Mouse (Mus musculus): ENCODE data around the gene Ltb4r2. TPM values are rescaled to one million over a fixed set of nuclear protein-coding genes. Genes with fewer than 3 reads are reported as not detected.

Gene Ltb4r2
- total RNA-seq, 2 experiments from 2014 or later = 1.7 TPM; not detected in 1

DNA sequence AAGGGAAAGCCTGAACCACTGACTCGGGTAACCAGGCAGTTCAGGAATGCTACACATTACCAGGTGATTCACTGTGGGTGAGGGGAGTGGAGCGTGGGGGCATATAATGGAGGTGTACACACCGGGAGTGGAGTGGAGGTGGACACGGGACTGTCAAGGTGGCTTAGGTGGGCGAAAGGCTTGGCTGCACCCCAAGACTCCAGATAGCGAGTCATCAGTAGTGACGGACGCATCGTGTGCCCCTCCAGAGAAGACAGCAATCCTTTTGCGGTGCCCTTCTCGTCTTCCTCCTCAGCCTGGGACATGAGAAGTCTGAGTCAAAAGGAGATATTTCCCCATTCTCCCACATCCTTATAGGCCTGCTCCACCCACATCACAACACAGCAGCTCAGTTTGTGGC, 16.6 kb downstream of the Ltb4r2 start:
- ATAC-seq (replicated peaks; ENCODE audit: low FRiP score, low TSS enrichment, poor library complexity, severe bottlenecking) = no peak

DNA sequence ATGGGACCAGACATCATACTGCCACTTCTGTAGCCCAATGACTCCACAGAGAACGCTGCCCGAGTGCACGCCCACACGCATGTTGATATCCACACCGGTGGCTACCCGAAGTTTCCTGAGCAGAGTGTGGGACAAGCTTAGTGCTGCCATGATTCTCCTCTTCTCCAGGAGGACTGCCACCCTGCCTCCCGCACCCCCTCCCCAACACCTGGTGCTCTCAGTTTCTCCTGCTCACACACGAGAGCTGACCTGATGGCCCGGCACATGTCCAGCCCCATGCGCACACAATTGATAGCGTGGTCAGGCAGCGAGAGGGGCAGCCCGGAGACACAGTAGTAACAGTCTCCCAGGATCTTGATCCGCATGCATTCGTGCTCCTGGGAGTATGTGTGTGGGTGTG, 17.5 kb downstream of the Ltb4r2 start:
- ATAC-seq (replicated peaks; ENCODE audit: low FRiP score, low TSS enrichment, poor library complexity, severe bottlenecking) = no peak

DNA sequence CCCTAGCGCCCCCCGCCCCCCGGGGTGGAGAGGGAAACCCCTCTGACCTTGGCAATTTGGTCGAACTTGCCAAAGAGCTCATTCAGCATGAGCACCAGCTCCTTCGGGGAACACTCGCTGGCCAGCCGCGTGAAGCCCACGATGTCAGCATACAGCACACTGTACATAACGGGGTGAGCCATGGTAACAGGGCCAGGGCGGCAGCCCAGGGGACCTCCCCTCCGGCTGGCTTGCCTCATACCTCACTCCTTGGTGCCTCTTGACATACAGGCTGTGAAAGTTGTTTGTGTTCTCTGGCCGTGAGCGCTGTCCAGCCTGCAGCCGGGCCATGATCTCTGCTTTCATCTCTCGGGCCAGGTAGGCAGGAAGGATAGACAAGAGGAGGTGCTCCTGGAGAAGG, 18.4 kb downstream of the Ltb4r2 start:
- ATAC-seq (replicated peaks; ENCODE audit: low FRiP score, low TSS enrichment, poor library complexity, severe bottlenecking) = no peak

DNA sequence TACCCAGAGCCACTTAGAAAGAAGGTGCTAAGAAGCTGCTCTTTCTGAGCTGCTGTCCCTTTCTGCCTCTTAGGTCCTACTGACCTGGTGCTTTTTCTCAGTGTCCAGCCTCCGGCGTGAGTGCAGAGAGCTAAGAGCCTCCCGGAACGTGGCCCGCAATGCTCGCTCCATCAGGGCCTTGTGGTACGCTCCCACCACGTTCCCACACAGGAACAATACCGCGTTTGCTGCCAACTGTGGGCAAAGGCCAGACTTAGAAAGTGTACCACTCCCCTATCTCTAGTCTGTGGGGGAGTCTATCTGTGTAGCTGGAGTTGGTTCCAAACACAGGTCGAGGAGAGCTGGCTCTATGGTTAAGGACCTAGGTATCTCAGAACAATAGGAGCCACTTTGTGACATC, 19.5 kb downstream of the Ltb4r2 start:
- ATAC-seq (replicated peaks; ENCODE audit: low FRiP score, low TSS enrichment, poor library complexity, severe bottlenecking) = no peak

DNA sequence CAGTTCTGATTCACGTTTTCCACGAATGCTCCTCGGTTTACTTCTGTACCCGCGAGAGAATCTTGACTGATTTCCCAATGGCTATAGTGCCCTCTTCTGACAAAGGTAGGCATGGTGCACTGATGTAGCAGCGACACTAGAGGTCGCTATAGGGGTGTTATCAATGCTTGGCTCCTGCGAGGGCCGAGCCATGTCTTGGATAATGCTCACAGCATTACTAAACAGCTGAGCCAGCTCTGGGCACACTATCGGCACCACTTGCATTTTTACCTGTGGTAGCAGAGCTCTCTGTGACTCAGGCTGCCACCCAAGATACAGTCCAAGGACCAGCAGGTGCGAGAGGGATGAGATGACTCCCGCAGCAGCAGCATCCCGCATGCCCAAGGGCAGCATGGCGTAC, 20.1 kb downstream of the Ltb4r2 start:
- ATAC-seq (replicated peaks; ENCODE audit: low FRiP score, low TSS enrichment, poor library complexity, severe bottlenecking) = peak; percentile 87

DNA sequence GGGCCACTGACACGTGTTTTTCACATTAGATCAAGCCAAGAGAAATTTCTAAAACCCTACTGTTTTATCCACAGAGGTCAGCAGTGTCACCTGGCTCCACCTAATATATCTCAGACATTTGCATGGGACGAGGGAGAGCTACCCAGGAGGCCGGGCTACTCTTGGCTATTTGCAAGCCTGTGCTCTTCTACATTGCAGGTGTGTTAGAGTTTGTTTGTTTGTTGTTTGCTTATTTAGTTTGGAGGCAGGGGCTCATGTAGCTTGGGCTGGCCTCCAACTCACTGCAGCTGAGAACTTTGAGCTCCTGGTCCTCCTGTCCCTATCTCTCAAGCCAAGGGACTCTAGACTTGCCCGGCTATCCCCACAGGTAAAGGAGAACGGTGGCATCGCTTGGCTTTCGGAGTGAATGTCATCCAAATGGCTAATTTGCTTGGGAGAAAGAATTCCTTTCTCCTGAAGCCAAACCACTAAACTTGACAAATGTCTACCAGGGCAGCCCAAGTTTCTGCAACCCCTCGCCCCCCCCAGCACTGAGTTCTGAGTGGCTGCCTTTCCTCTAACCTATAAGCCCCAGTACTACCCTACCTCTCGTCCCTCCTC, 21.2 kb downstream of the Ltb4r2 start:
- ATAC-seq (replicated peaks; ENCODE audit: low FRiP score, low TSS enrichment, poor library complexity, severe bottlenecking) = no peak

DNA sequence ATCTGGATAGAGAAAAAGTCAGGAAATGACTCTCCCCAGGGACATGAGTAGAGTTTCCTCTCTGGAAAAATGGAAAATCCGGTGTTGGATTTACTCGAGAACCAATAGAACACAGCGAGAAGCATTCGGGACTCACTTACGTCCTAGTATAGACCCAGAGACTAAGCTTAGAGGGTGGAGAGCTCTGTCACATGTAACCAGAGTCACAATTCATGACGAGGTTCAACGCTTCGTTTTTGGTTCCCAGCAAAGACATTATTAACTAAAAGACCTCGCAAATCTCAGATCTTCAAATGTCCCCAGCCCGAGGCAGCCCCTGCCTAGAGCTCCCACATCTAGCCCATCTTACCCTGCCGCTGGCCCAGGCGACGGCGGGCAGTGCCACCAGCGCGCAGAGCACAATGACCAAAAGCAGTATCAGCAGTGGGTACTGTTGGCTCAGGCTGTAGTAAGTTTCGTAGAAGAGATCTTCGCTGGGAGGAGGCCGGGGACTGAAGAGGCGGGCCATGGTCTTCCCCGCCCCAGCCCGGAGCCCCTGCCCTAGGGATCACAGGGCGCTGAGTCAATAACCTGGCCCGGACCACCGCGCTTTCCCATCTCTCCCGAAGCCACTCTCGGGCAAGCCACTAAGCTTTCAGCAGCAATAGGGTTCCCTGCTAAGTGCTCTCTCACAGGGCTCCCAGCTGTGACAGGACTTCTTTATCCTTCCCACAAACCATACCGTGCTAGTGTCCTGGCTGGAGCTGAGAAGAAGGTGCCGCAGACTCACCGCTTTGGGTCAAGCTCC, 22.1 kb downstream of the Ltb4r2 start:
- no peak for ATAC-seq (replicated peaks; ENCODE audit: low FRiP score, low TSS enrichment, poor library complexity, severe bottlenecking)

DNA sequence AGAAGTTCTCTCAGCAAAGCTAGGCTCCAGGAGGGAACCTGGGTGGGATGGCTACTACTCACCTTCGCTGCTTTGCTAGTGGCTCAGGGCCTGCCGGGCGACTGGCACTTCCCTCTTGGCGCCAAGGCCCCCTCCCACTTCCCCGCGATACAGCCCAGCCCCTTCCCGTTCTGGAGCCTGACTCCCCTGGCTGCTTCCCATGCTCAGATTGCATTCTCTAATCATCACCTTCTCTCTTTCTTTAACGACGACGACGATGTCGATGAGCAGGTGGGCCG, 22.7 kb downstream of the Ltb4r2 start, which contains the start of gene Adcy4:
TSS of gene Adcy4 (minus strand) at position 138 of the 278 bp plus-strand sequence.
- no peak for ATAC-seq (replicated peaks; ENCODE audit: low FRiP score, low TSS enrichment, poor library complexity, severe bottlenecking)

DNA sequence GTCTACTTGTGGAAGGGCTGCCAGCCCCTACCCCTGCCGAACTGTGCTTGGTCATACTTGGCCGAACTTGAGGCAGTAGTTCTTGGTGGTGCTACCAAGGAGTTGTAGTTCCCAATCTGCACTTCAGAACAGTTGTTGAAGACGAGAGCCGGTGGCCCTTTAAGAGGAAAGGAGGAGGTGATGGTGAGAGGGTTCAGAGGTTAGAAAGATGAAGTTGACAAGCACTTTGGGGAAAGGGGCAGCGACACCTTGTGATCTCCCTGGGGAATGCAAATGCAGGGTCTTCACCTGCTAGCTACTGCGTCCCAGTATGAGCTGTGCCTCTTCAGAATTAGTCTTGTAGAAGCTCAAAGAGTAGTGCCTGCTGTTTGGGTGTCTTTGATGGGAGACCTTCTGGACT, 24.0 kb downstream of the Ltb4r2 start:
- no peak for ATAC-seq (replicated peaks; ENCODE audit: low FRiP score, low TSS enrichment, poor library complexity, severe bottlenecking)

DNA sequence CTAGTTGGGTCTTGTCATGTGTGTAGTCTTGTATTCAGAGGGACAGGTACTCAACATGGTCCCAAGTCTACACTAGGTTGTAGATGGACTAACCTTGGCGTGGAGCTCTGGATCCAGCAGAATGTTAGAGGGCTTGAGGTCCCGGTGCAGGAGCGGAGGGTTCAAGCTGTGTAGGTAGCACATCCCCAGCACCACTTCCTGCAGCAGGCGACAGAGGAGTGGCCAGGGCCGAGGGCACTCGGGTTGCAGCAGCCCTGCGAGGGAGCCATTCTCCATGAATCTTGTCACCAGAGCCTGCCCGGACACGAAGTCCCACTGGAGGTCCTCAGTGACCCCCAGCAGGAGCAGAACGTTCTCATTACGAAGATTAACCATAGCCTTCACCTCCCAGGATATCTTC, 26.5 kb downstream of the Ltb4r2 start:
- peak; percentile 11; the same call in 1 of the 2 replicates for ATAC-seq (replicated peaks; ENCODE audit: low FRiP score, low TSS enrichment, poor library complexity, severe bottlenecking)

DNA sequence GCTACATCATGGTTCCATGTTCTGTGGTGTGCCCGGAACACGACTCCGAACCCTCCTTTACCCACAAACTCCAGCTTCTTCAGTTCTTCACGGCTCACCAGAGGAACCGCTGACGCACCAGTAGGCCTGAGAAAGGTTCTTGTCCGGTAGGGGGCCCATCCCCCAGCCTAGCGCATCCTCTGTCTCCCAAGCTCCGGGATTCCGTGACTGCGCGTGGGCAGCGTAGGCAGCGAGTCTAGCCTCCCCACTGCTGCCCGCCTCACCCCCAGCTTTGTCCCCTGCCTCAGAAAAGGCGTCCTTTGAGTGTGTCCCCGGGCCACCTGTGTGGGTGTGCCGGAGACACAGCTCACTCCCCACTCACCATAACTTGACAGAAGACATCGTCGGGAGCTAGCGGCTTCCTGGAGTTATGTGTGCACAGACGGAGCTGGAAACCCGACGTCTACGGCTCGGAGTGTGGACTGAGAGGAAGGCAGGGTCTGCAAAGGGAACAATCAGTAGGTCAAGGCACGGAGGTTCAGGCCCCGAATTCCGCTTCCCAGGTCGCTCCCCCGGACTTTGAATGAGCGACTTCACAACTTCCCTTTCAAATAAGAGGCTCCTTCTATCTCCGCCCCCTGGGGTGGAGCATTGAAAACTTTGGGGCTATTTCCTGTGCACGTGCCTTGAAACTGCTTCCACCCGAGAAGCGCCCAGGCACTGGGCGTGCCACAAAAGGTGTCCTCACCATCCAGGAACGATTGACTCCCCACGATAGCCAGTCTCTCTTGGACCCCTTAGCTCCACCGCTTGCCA, 27.2 kb downstream of the Ltb4r2 start, which contains the start of gene Ripk3:
TSS of gene Ripk3 (minus strand) at position 610 of the 795 bp plus-strand sequence.
- ATAC-seq (replicated peaks; ENCODE audit: low FRiP score, low TSS enrichment, poor library complexity, severe bottlenecking) = peak; percentile 83

DNA sequence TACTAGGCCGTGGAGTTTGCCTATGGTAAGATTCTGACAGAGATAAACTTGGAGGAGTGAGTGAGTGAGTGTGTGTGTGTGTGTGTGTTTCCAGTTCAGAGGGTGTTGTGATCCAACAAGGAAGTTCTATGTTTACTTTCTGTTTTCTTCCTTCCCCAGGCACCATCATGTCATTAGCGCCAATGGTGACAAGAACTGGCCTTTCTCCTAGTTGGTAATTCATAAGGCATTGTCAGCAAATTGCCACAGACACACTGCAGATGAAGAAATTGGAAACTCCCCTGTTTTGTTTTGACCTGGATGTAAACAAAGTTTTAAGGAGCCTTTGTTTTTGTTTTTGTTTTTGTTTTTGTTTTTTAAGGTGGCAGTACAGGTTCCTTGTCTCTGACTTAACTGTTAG, 32.2 kb downstream of the Ltb4r2 start:
- no peak for ATAC-seq (replicated peaks; ENCODE audit: low FRiP score, low TSS enrichment, poor library complexity, severe bottlenecking)

DNA sequence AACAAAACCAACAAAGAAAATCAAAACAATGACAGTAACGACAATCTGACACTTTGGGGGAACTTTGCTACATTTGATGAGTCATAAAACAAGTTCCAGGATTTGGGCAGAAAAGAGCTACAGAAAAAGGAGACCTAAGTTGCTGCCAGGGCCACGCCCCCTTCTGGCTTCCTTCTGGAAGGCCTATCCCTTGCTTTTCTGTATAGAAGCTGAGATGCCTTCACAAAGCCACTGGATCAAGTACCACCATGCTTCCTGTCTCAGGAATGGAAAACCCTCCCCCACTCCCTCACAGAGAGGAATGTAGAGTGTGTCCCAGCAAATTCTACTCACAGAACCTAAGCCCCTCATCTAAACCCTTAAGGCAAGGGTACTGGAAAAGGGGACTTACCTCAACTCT, 32.7 kb downstream of the Ltb4r2 start:
- ATAC-seq (replicated peaks; ENCODE audit: low FRiP score, low TSS enrichment, poor library complexity, severe bottlenecking) = no peak

DNA sequence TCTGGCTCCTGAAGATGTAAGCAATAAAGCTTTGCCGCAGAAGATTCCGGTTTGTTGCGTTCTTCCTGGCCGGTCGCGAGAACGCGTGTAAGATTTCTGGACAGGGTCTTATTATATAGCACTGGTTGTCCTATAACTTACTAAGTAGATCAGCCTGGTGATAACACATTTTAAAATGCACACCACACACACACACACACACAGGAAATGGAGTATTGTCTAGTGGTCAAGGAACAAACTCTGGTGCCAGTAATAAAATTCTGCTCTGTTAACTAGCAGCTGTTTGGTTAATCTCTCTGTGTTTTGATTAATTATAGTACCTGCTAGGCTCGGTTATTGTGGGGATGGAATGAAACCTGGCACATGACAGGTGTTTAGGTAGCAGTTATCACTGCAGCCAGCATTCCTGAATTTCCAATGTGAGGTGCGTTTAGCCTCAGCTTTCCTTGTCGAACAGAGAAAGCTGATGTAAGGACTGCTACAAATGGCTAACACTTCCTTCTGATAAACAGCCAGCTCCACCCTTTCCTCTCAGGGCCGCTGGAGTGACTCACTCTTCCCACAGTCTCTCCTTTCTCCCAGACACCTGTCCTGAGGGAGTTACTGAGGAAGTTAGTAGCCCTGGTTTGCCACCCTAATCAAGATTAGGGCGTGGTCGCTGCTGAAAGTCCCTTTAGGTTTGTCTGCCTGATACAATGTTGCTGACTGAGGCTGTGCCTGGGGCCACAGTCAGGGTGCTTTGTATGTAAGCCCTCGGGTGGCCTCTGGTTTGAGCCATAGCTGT, 34.3 kb downstream of the Ltb4r2 start:
- ATAC-seq (replicated peaks; ENCODE audit: low FRiP score, low TSS enrichment, poor library complexity, severe bottlenecking) = peak; percentile 41; the same call in 1 of the 2 replicates

Other genes with a start within 250 kb of the Ltb4r2 start
Only the 30 nearest of the 34 such genes appear.
- not detected in 2 replicates for gene Fitm1, start 185.8 kb upstream of the Ltb4r2 start, total RNA-seq (2014; fragmentation: Nextera tagmentation)
- gene Fitm1, start 185.8 kb upstream of the Ltb4r2 start, total RNA-seq (2017) = not detected in 2 replicates
- 311 and 359 TPM in 2 replicates for gene Psme1, start 183.3 kb upstream of the Ltb4r2 start, total RNA-seq (2014; fragmentation: Nextera tagmentation)
- 249 and 300 TPM in 2 replicates for gene Psme1, start 183.3 kb upstream of the Ltb4r2 start, total RNA-seq (2017)
- gene Emc9, start 176.1 kb upstream of the Ltb4r2 start, total RNA-seq (2014; fragmentation: Nextera tagmentation) = 37.3 and 44.8 TPM in 2 replicates
- 22.7 and 26.7 TPM in 2 replicates for gene Emc9, start 176.1 kb upstream of the Ltb4r2 start, total RNA-seq (2017)
- 190 and 268 TPM in 2 replicates for gene Psme2, start 170.3 kb upstream of the Ltb4r2 start, total RNA-seq (2014; fragmentation: Nextera tagmentation)
- gene Psme2, start 170.3 kb upstream of the Ltb4r2 start, total RNA-seq (2017) = 208 and 351 TPM in 2 replicates
- gene Rnf31, start 169.7 kb upstream of the Ltb4r2 start, total RNA-seq (2014; fragmentation: Nextera tagmentation) = 35.8 and 47.0 TPM in 2 replicates
- gene Rnf31, start 169.7 kb upstream of the Ltb4r2 start, total RNA-seq (2017) = 23.8 and 46.4 TPM in 2 replicates
- 57.9 and 65.2 TPM in 2 replicates for gene Irf9, start 157.9 kb upstream of the Ltb4r2 start, total RNA-seq (2014; fragmentation: Nextera tagmentation)
- gene Irf9, start 157.9 kb upstream of the Ltb4r2 start, total RNA-seq (2017) = 41.6 and 41.7 TPM in 2 replicates
- 28.2 and 53.3 TPM in 2 replicates for gene Rec8, start 143.4 kb upstream of the Ltb4r2 start, total RNA-seq (2014; fragmentation: Nextera tagmentation)
- gene Rec8, start 143.4 kb upstream of the Ltb4r2 start, total RNA-seq (2017) = 16.0 and 27.6 TPM in 2 replicates
- 79.0 and 101 TPM in 2 replicates for gene Ipo4, start 125.5 kb upstream of the Ltb4r2 start, total RNA-seq (2014; fragmentation: Nextera tagmentation)
- gene Ipo4, start 125.5 kb upstream of the Ltb4r2 start, total RNA-seq (2017) = 21.2 and 26.9 TPM in 2 replicates
- gene Gm49378, start 123.5 kb upstream of the Ltb4r2 start, total RNA-seq (2014; fragmentation: Nextera tagmentation) = 4.9 and 11.6 TPM in 2 replicates
- gene Gm49378, start 123.5 kb upstream of the Ltb4r2 start, total RNA-seq (2017) = 3.5 and 3.7 TPM in 2 replicates
- gene Tm9sf1, start 117.6 kb upstream of the Ltb4r2 start, total RNA-seq (2014; fragmentation: Nextera tagmentation) = 43.8 and 52.6 TPM in 2 replicates
- gene Tm9sf1, start 117.6 kb upstream of the Ltb4r2 start, total RNA-seq (2017) = 61.9 and 77.4 TPM in 2 replicates
- 0.87 and 0.99 TPM in 2 replicates for gene Tssk4, start 111.2 kb upstream of the Ltb4r2 start, total RNA-seq (2014; fragmentation: Nextera tagmentation)
- gene Tssk4, start 111.2 kb upstream of the Ltb4r2 start, total RNA-seq (2017) = 0.69 TPM in 1 of 2 replicates, not detected in the other
- 39.9 and 57.6 TPM in 2 replicates for gene Mdp1, start 100.9 kb upstream of the Ltb4r2 start, total RNA-seq (2014; fragmentation: Nextera tagmentation)
- 33.5 and 34.1 TPM in 2 replicates for gene Mdp1, start 100.9 kb upstream of the Ltb4r2 start, total RNA-seq (2017)
- 20.2 and 31.1 TPM in 2 replicates for gene Gmpr2, start 89.5 kb upstream of the Ltb4r2 start, total RNA-seq (2014; fragmentation: Nextera tagmentation)
- gene Gmpr2, start 89.5 kb upstream of the Ltb4r2 start, total RNA-seq (2017) = 22.6 and 24.8 TPM in 2 replicates
- gene Nedd8, start 89.3 kb upstream of the Ltb4r2 start, total RNA-seq (2014; fragmentation: Nextera tagmentation) = 398 and 455 TPM in 2 replicates
- gene Nedd8, start 89.3 kb upstream of the Ltb4r2 start, total RNA-seq (2017) = 365 and 374 TPM in 2 replicates
- gene Tinf2, start 79.6 kb upstream of the Ltb4r2 start, total RNA-seq (2014; fragmentation: Nextera tagmentation) = 22.2 and 59.3 TPM in 2 replicates
- 22.8 and 24.0 TPM in 2 replicates for gene Tinf2, start 79.6 kb upstream of the Ltb4r2 start, total RNA-seq (2017)
- not detected in 2 replicates for gene Tgm1, start 47.5 kb upstream of the Ltb4r2 start, total RNA-seq (2014; fragmentation: Nextera tagmentation)
- gene Tgm1, start 47.5 kb upstream of the Ltb4r2 start, total RNA-seq (2017) = 0.15 TPM in 1 of 2 replicates, not detected in the other
- gene Rabggta, start 39.2 kb upstream of the Ltb4r2 start, total RNA-seq (2014; fragmentation: Nextera tagmentation) = 14.4 and 20.2 TPM in 2 replicates
- 7.7 and 12.6 TPM in 2 replicates for gene Rabggta, start 39.2 kb upstream of the Ltb4r2 start, total RNA-seq (2017)
- gene Dhrs1, start 15.7 kb upstream of the Ltb4r2 start, total RNA-seq (2014; fragmentation: Nextera tagmentation) = 21.5 and 31.0 TPM in 2 replicates
- gene Dhrs1, start 15.7 kb upstream of the Ltb4r2 start, total RNA-seq (2017) = 10.0 and 10.3 TPM in 2 replicates
- 35.8 and 52.0 TPM in 2 replicates for gene Nop9, start 15.7 kb upstream of the Ltb4r2 start, total RNA-seq (2014; fragmentation: Nextera tagmentation)
- 24.8 and 27.5 TPM in 2 replicates for gene Nop9, start 15.7 kb upstream of the Ltb4r2 start, total RNA-seq (2017)
- not detected in 2 replicates for gene Cideb, start 3.0 kb upstream of the Ltb4r2 start, total RNA-seq (2014; fragmentation: Nextera tagmentation)
- gene Cideb, start 3.0 kb upstream of the Ltb4r2 start, total RNA-seq (2017) = not detected in 2 replicates
- 0.50 and 3.5 TPM in 2 replicates for gene Ltb4r1, start 4.5 kb downstream of the Ltb4r2 start, total RNA-seq (2014; fragmentation: Nextera tagmentation)
- gene Ltb4r1, start 4.5 kb downstream of the Ltb4r2 start, total RNA-seq (2017) = 0.76 and 3.1 TPM in 2 replicates
- not detected in 2 replicates for gene Adcy4, start 22.7 kb downstream of the Ltb4r2 start, total RNA-seq (2014; fragmentation: Nextera tagmentation)
- gene Adcy4, start 22.7 kb downstream of the Ltb4r2 start, total RNA-seq (2017) = not detected in 2 replicates
- 55.7 and 87.0 TPM in 2 replicates for gene Ripk3, start 27.4 kb downstream of the Ltb4r2 start, total RNA-seq (2014; fragmentation: Nextera tagmentation)
- 8.9 and 23.1 TPM in 2 replicates for gene Ripk3, start 27.4 kb downstream of the Ltb4r2 start, total RNA-seq (2017)
- gene Nfatc4, start 61.7 kb downstream of the Ltb4r2 start, total RNA-seq (2014; fragmentation: Nextera tagmentation) = not detected in 2 replicates
- gene Nfatc4, start 61.7 kb downstream of the Ltb4r2 start, total RNA-seq (2017) = not detected in 2 replicates
- 1.9 and 2.7 TPM in 2 replicates for gene Nynrin, start 92.6 kb downstream of the Ltb4r2 start, total RNA-seq (2014; fragmentation: Nextera tagmentation)
- 1.2 and 2.0 TPM in 2 replicates for gene Nynrin, start 92.6 kb downstream of the Ltb4r2 start, total RNA-seq (2017)
- not detected in 2 replicates for gene Cbln3, start 123.0 kb downstream of the Ltb4r2 start, total RNA-seq (2014; fragmentation: Nextera tagmentation)
- not detected in 2 replicates for gene Cbln3, start 123.0 kb downstream of the Ltb4r2 start, total RNA-seq (2017)
- gene Khnyn, start 123.5 kb downstream of the Ltb4r2 start, total RNA-seq (2014; fragmentation: Nextera tagmentation) = 10.9 and 12.1 TPM in 2 replicates
- gene Khnyn, start 123.5 kb downstream of the Ltb4r2 start, total RNA-seq (2017) = 8.7 and 16.3 TPM in 2 replicates
- gene Sdr39u1, start 138.9 kb downstream of the Ltb4r2 start, total RNA-seq (2014; fragmentation: Nextera tagmentation) = 7.8 and 17.0 TPM in 2 replicates
- 3.9 and 6.7 TPM in 2 replicates for gene Sdr39u1, start 138.9 kb downstream of the Ltb4r2 start, total RNA-seq (2017)
- 1.4 TPM in 1 of 2 replicates, not detected in the other for gene Cma1, start 183.2 kb downstream of the Ltb4r2 start, total RNA-seq (2014; fragmentation: Nextera tagmentation)
- gene Cma1, start 183.2 kb downstream of the Ltb4r2 start, total RNA-seq (2017) = 1.1 TPM in 1 of 2 replicates, not detected in the other
- not detected in 2 replicates for gene Cma2, start 189.6 kb downstream of the Ltb4r2 start, total RNA-seq (2014; fragmentation: Nextera tagmentation)
- not detected in 2 replicates for gene Cma2, start 189.6 kb downstream of the Ltb4r2 start, total RNA-seq (2017)